Mouse (Mus musculus): Measurements from ENCODE around the gene Cacna2d4. TPM values are rescaled to one million over a fixed set of nuclear protein-coding genes. Genes with fewer than 3 reads are reported as not detected.
A peak's percentile ranks its signal among the peaks of the same experiment; 100 is the strongest.

Gene Cacna2d4
- polyA plus RNA-seq, 1 experiment from 2014 or later, result 0.23 TPM

- H3K27ac ChIP-seq (ENCODE audit: low read length), result no peak overlapping the region
- 51% methylated on average over 2 of the region's 2 CpGs for WGBS
- no peak overlapping the region for H3K9ac ChIP-seq (replicated peaks; ENCODE audit: low read depth, low read length)
- H3K4me3 ChIP-seq (ENCODE audit: low read depth, low read length), result no peak overlapping the region
- ATAC-seq (ENCODE audit: insufficient number of reproducible peaks, insufficient read depth, low FRiP score, low read depth), result no peak
- no peaks in the 10 kb centered on the region for H3K36me3 ChIP-seq (ENCODE audit: control insufficient read depth, insufficient read depth, low read length)
- H3K4me1 ChIP-seq (ENCODE audit: control insufficient read depth, insufficient read depth, low read length), result 0 out of 2 replicates have a peak, but pooled peaks cover 3% of the 10 kb centered on the region
- H3K4me2 ChIP-seq (replicated peaks; ENCODE audit: low read depth, low read length), result no peak overlapping the region
- H3K27me3 ChIP-seq (ENCODE audit: control insufficient read depth, insufficient read depth, low read length), result no peaks in the 10 kb centered on the region
- no peaks in the 10 kb centered on the region for H3K9me3 ChIP-seq (ENCODE audit: control insufficient read depth, low read depth, low read length)
Measured at GRCm38 (mm10) chr6:119377613-119378012, 141.3 kb downstream of the Cacna2d4 start.

- no peak for ATAC-seq (ENCODE audit: insufficient number of reproducible peaks, insufficient read depth, low FRiP score, low read depth)
- no peak overlapping the region for H3K9ac ChIP-seq (replicated peaks; ENCODE audit: low read depth, low read length)
- no peak overlapping the region for H3K4me3 ChIP-seq (ENCODE audit: low read depth, low read length)
- H3K36me3 ChIP-seq (ENCODE audit: control insufficient read depth, insufficient read depth, low read length), result no peaks in the 10 kb centered on the region
- H3K4me1 ChIP-seq (ENCODE audit: control insufficient read depth, insufficient read depth, low read length), result 0 out of 2 replicates have a peak, but pooled peaks cover 3% of the 10 kb centered on the region
- no peaks in the 10 kb centered on the region for H3K9me3 ChIP-seq (ENCODE audit: control insufficient read depth, low read depth, low read length)
- H3K27ac ChIP-seq (ENCODE audit: low read length), result no peak overlapping the region
- 97% methylated on average over 1 of the region's 1 CpGs for WGBS
- H3K27me3 ChIP-seq (ENCODE audit: control insufficient read depth, insufficient read depth, low read length), result no peaks in the 10 kb centered on the region
- H3K4me2 ChIP-seq (replicated peaks; ENCODE audit: low read depth, low read length), result no peak overlapping the region
Measured at GRCm38 (mm10) chr6:119378631-119379030, 142.3 kb downstream of the Cacna2d4 start.

GRCm38 (mm10) chr6:119385668-119386067, 149.3 kb downstream of the Cacna2d4 start:
- Histone ChIP-seq H3K4me3 (ENCODE audit: low read depth, low read length) (no peak overlapping the region), H3K36me3 (ENCODE audit: control insufficient read depth, insufficient read depth, low read length) (no peaks in the 10 kb centered on the region), H3K27me3 (ENCODE audit: control insufficient read depth, insufficient read depth, low read length) (no peaks in the 10 kb centered on the region), H3K27ac (ENCODE audit: low read length) (no peak overlapping the region), H3K4me2 (replicated peaks; ENCODE audit: low read depth, low read length) (no peak overlapping the region), H3K9ac (replicated peaks; ENCODE audit: low read depth, low read length) (no peak overlapping the region), H3K9me3 (ENCODE audit: control insufficient read depth, low read depth, low read length) (no peaks in the 10 kb centered on the region), H3K4me1 (ENCODE audit: control insufficient read depth, insufficient read depth, low read length) (peaks cover 6% of the 10 kb centered on the region; the same call in 1 of the 2 replicates)
- WGBS, result 97% methylated on average over 1 of the region's 1 CpGs
- ATAC-seq (ENCODE audit: insufficient number of reproducible peaks, insufficient read depth, low FRiP score, low read depth), result no peak

GRCm38 (mm10) chr6:119386421-119386820, 150.1 kb downstream of the Cacna2d4 start:
- Histone ChIP-seq H3K4me1 (ENCODE audit: control insufficient read depth, insufficient read depth, low read length) (peaks cover 6% of the 10 kb centered on the region; the same call in 1 of the 2 replicates), H3K27ac (ENCODE audit: low read length) (no peak overlapping the region), H3K4me2 (replicated peaks; ENCODE audit: low read depth, low read length) (no peak overlapping the region), H3K9me3 (ENCODE audit: control insufficient read depth, low read depth, low read length) (no peaks in the 10 kb centered on the region), H3K36me3 (ENCODE audit: control insufficient read depth, insufficient read depth, low read length) (no peaks in the 10 kb centered on the region), H3K4me3 (ENCODE audit: low read depth, low read length) (no peak overlapping the region), H3K27me3 (ENCODE audit: control insufficient read depth, insufficient read depth, low read length) (no peaks in the 10 kb centered on the region), H3K9ac (replicated peaks; ENCODE audit: low read depth, low read length) (no peak overlapping the region)
- ATAC-seq (ENCODE audit: insufficient number of reproducible peaks, insufficient read depth, low FRiP score, low read depth), result no peak
- WGBS, result 84% methylated on average over 4 of the region's 4 CpGs

- WGBS, result 80% methylated on average over 1 of the region's 1 CpGs
- 0 out of 2 replicates have a peak overlapping the region, but pooled peaks have one; percentile 85 for H3K9ac ChIP-seq (replicated peaks; ENCODE audit: low read depth, low read length)
- no peak for ATAC-seq (ENCODE audit: insufficient number of reproducible peaks, insufficient read depth, low FRiP score, low read depth)
Measured at GRCm38 (mm10) chr6:119386821-119387220, 150.5 kb downstream of the Cacna2d4 start.

GRCm38 (mm10) chr6:119387801-119388649, 151.7 kb downstream of the Cacna2d4 start:
- Histone ChIP-seq H3K36me3 (ENCODE audit: control insufficient read depth, insufficient read depth, low read length) (no peaks in the 10 kb centered on the region), H3K9ac (replicated peaks; ENCODE audit: low read depth, low read length) (peak overlapping the region; percentile 85), H3K27me3 (ENCODE audit: control insufficient read depth, insufficient read depth, low read length) (no peaks in the 10 kb centered on the region), H3K27ac (ENCODE audit: low read length) (peak overlapping the region; percentile 75; the same call in 1 of the 2 replicates), H3K4me1 (ENCODE audit: control insufficient read depth, insufficient read depth, low read length) (peaks cover 6% of the 10 kb centered on the region; the same call in 1 of the 2 replicates), H3K4me3 (ENCODE audit: low read depth, low read length) (peak overlapping the region; percentile 69), H3K9me3 (ENCODE audit: control insufficient read depth, low read depth, low read length) (no peaks in the 10 kb centered on the region), H3K4me2 (replicated peaks; ENCODE audit: low read depth, low read length) (peak overlapping the region; percentile 67)
- ATAC-seq (ENCODE audit: insufficient number of reproducible peaks, insufficient read depth, low FRiP score, low read depth), result peak; percentile 85
- WGBS, result under 1% methylated on average over 60 of the region's 76 CpGs

More at GRCm38 (mm10) chr6:119386821-119387220, 150.5 kb downstream of the Cacna2d4 start:
- Histone ChIP-seq H3K27me3 (ENCODE audit: control insufficient read depth, insufficient read depth, low read length) (no peaks in the 10 kb centered on the region), H3K4me3 (ENCODE audit: low read depth, low read length) (no peak overlapping the region), H3K4me1 (ENCODE audit: control insufficient read depth, insufficient read depth, low read length) (peaks cover 6% of the 10 kb centered on the region; the same call in 1 of the 2 replicates), H3K36me3 (ENCODE audit: control insufficient read depth, insufficient read depth, low read length) (no peaks in the 10 kb centered on the region), H3K9me3 (ENCODE audit: control insufficient read depth, low read depth, low read length) (no peaks in the 10 kb centered on the region), H3K27ac (ENCODE audit: low read length) (no peak overlapping the region), H3K4me2 (replicated peaks; ENCODE audit: low read depth, low read length) (peak overlapping the region; percentile 67)

- peak overlapping the region; percentile 75; the same call in 1 of the 2 replicates for H3K27ac ChIP-seq (ENCODE audit: low read length)
Measured at GRCm38 (mm10) chr6:119388650-119389012, 152.3 kb downstream of the Cacna2d4 start.

GRCm38 (mm10) chr6:119389089-119389488, 152.8 kb downstream of the Cacna2d4 start:
- WGBS, result 22% methylated on average over 10 of the region's 10 CpGs
- H3K36me3 ChIP-seq (ENCODE audit: control insufficient read depth, insufficient read depth, low read length), result no peaks in the 10 kb centered on the region
- peak overlapping the region; percentile 35; the same call in 1 of the 2 replicates for H3K27ac ChIP-seq (ENCODE audit: low read length)
- no peaks in the 10 kb centered on the region for H3K9me3 ChIP-seq (ENCODE audit: control insufficient read depth, low read depth, low read length)
- peak overlapping the region; percentile 47 for H3K9ac ChIP-seq (replicated peaks; ENCODE audit: low read depth, low read length)
- no peaks in the 10 kb centered on the region for H3K27me3 ChIP-seq (ENCODE audit: control insufficient read depth, insufficient read depth, low read length)
- peak overlapping the region; percentile 51 for H3K4me2 ChIP-seq (replicated peaks; ENCODE audit: low read depth, low read length)
- H3K4me1 ChIP-seq (ENCODE audit: control insufficient read depth, insufficient read depth, low read length), result peaks cover 6% of the 10 kb centered on the region; the same call in 1 of the 2 replicates
- no peak for ATAC-seq (ENCODE audit: insufficient number of reproducible peaks, insufficient read depth, low FRiP score, low read depth)
- peak overlapping the region; percentile 69 for H3K4me3 ChIP-seq (ENCODE audit: low read depth, low read length)

More at GRCm38 (mm10) chr6:119388650-119389012, 152.3 kb downstream of the Cacna2d4 start:
- ATAC-seq (ENCODE audit: insufficient number of reproducible peaks, insufficient read depth, low FRiP score, low read depth), result peak; percentile 99
- Histone ChIP-seq H3K36me3 (ENCODE audit: control insufficient read depth, insufficient read depth, low read length) (no peaks in the 10 kb centered on the region), H3K27me3 (ENCODE audit: control insufficient read depth, insufficient read depth, low read length) (no peaks in the 10 kb centered on the region), H3K4me1 (ENCODE audit: control insufficient read depth, insufficient read depth, low read length) (peaks cover 6% of the 10 kb centered on the region; the same call in 1 of the 2 replicates), H3K9me3 (ENCODE audit: control insufficient read depth, low read depth, low read length) (no peaks in the 10 kb centered on the region), H3K9ac (replicated peaks; ENCODE audit: low read depth, low read length) (peak overlapping the region; percentile 85), H3K4me3 (ENCODE audit: low read depth, low read length) (peak overlapping the region; percentile 69), H3K4me2 (replicated peaks; ENCODE audit: low read depth, low read length) (peak overlapping the region; percentile 51)
- WGBS, result under 1% methylated on average over 53 of the region's 53 CpGs

Measured in stomach, embryonic 14.5 days (tissue).